Mouse (Mus musculus) lung, embryonic 15.5 days (tissue): ENCODE data around the gene Ablim1. TPM values are rescaled to one million over a fixed set of nuclear protein-coding genes. Genes with fewer than 3 reads are reported as not detected.
A peak's percentile ranks its signal among the peaks of the same experiment; 100 is the strongest.

ENCODE experiments used
- ATAC-seq: fragments of 200-750 bp; cut with Nextera tagmentation; 2 replicates; pipeline ENCODE4 v1.8.0; 2017; ENCODE audit warnings: moderate number of reproducible peaks, borderline replicate concordance; ENCODE audit not compliant: low FRiP score, low TSS enrichment; ENCODE audit errors: extremely low read depth
- H3K27ac ChIP-seq: fragments of 300-500 bp; sonication (generic); 2 replicates; pipeline ENCODE4 v1.5.1; 2015; ENCODE audit warnings: moderate library complexity, mild to moderate bottlenecking, inconsistent platforms
- H3K27me3 ChIP-seq: fragments of 300-500 bp; sonication (generic); 2 replicates; pipeline ENCODE4 v1.6.1; 2015; ENCODE audit warnings: inconsistent platforms
- H3K36me3 ChIP-seq: fragments of 300-500 bp; sonication (generic); 2 replicates; pipeline ENCODE4 v1.6.1; 2015; ENCODE audit warnings: inconsistent platforms
- H3K4me1 ChIP-seq: fragments of 300-500 bp; sonication (generic); 2 replicates; pipeline ENCODE4 v1.6.1; 2015; ENCODE audit warnings: inconsistent platforms
- H3K4me2 ChIP-seq: fragments of 300-500 bp; sonication (generic); 2 replicates; pipeline ENCODE4 v1.6.1; 2015; ENCODE audit warnings: inconsistent platforms, mild to moderate bottlenecking, moderate library complexity
- H3K4me3 ChIP-seq: fragments of 300-500 bp; sonication (generic); 2 replicates; pipeline ENCODE4 v1.5.1; 2015; ENCODE audit warnings: mild to moderate bottlenecking, inconsistent platforms
- H3K9ac ChIP-seq: fragments of 300-500 bp; sonication (generic); 2 replicates; pipeline ENCODE4 v1.6.1; 2015; ENCODE audit warnings: inconsistent platforms
- H3K9me3 ChIP-seq: fragments of 300-500 bp; sonication (generic); 2 replicates; pipeline ENCODE4 v1.6.1; 2016; ENCODE audit warnings: inconsistent platforms
- WGBS: fragments of 180-500 bp; shearing (Covaris S2); methylation state at CpG from one replicate; pipeline ENCODE4 v1.1.7; 2015; 5-methylcytosine and 5-hydroxymethylcytosine counted together
- polyA plus RNA-seq: library from polyadenylated mRNA; unstranded; fragments of >200 nt; fragmentation: Nextera tagmentation; extraction: Ambion mirVana; gene quantifications from 2 replicates; pipeline ENCODE4 v1.2.1, GENCODE M21; 2015

Gene Ablim1
- polyA plus RNA-seq, 1 experiment from 2014 or later, result 48.2 TPM

GRCm38 (mm10) chr19:57103360-57103958 is 211.3 kb downstream of the Ablim1 start:
- Histone ChIP-seq H3K27me3 (no peaks in the 10 kb centered on the region), H3K4me1 (peaks cover 52% of the 10 kb centered on the region), H3K4me2 (no peak overlapping the region), H3K27ac (peak overlapping the region; percentile 51), H3K9me3 (no peaks in the 10 kb centered on the region), H3K9ac (no peak overlapping the region), H3K4me3 (no peak overlapping the region), H3K36me3 (no peaks in the 10 kb centered on the region)
- ATAC-seq, result 0 out of 2 replicates have a peak, but pooled peaks have one; percentile 17
- WGBS, result 20% methylated on average over 4 of the region's 4 CpGs

GRCm38 (mm10) chr19:57101986-57102385 is 212.7 kb downstream of the Ablim1 start:
- Histone ChIP-seq H3K4me3 (no peak overlapping the region), H3K27ac (no peak overlapping the region), H3K4me2 (no peak overlapping the region), H3K9me3 (no peaks in the 10 kb centered on the region), H3K9ac (no peak overlapping the region), H3K4me1 (peaks cover 57% of the 10 kb centered on the region), H3K36me3 (no peaks in the 10 kb centered on the region), H3K27me3 (no peaks in the 10 kb centered on the region)
- no peak for ATAC-seq
- 71% methylated on average over 7 of the region's 7 CpGs for WGBS

GRCm38 (mm10) chr19:57100753-57101446 is 213.8 kb downstream of the Ablim1 start:
- H3K9me3 ChIP-seq, result no peaks in the 10 kb centered on the region
- WGBS, result 85% methylated on average over 11 of the region's 11 CpGs
- H3K36me3 ChIP-seq, result no peaks in the 10 kb centered on the region
- peaks cover 49% of the 10 kb centered on the region for H3K4me1 ChIP-seq
- no peak overlapping the region for H3K9ac ChIP-seq
- no peak for ATAC-seq
- H3K27ac ChIP-seq, result no peak overlapping the region
- no peak overlapping the region for H3K4me2 ChIP-seq
- H3K4me3 ChIP-seq, result no peak overlapping the region
- H3K27me3 ChIP-seq, result no peaks in the 10 kb centered on the region

- WGBS, result 83% methylated on average over 9 of the region's 9 CpGs
- no peak for ATAC-seq
- peak overlapping the region; percentile 84; the same call in 1 of the 2 replicates for H3K27ac ChIP-seq
These were observed 214.7 kb downstream of the Ablim1 start for GRCm38 (mm10) chr19:57099986-57100385.

GRCm38 (mm10) chr19:57099094-57099357 is 215.7 kb downstream of the Ablim1 start:
- no peak for ATAC-seq
- H3K4me2 ChIP-seq, result no peak overlapping the region
- WGBS, result 66% methylated on average over 4 of the region's 4 CpGs

More at GRCm38 (mm10) chr19:57099986-57100385, 214.7 kb downstream of the Ablim1 start:
- Histone ChIP-seq H3K36me3 (no peaks in the 10 kb centered on the region), H3K9me3 (no peaks in the 10 kb centered on the region), H3K4me2 (no peak overlapping the region), H3K4me1 (peaks cover 44% of the 10 kb centered on the region), H3K9ac (no peak overlapping the region), H3K4me3 (no peak overlapping the region), H3K27me3 (no peaks in the 10 kb centered on the region)

GRCm38 (mm10) chr19:57098241-57099093 is 216.3 kb downstream of the Ablim1 start:
- H3K4me3 ChIP-seq, result no peak overlapping the region
- no peaks in the 10 kb centered on the region for H3K9me3 ChIP-seq
- H3K36me3 ChIP-seq, result no peaks in the 10 kb centered on the region
- no peak overlapping the region for H3K9ac ChIP-seq
- H3K27me3 ChIP-seq, result no peaks in the 10 kb centered on the region
- H3K27ac ChIP-seq, result peak overlapping the region; percentile 84
- 23% methylated on average over 14 of the region's 14 CpGs for WGBS
- peak; percentile 74; the same call in 1 of the 2 replicates for ATAC-seq
- peaks cover 31% of the 10 kb centered on the region for H3K4me1 ChIP-seq
- no peak overlapping the region for H3K4me2 ChIP-seq

More at GRCm38 (mm10) chr19:57099094-57099357, 215.7 kb downstream of the Ablim1 start:
- H3K27ac ChIP-seq, result peak overlapping the region; percentile 84
- H3K36me3 ChIP-seq, result no peaks in the 10 kb centered on the region
- no peak overlapping the region for H3K9ac ChIP-seq
- peaks cover 36% of the 10 kb centered on the region for H3K4me1 ChIP-seq
- H3K9me3 ChIP-seq, result no peaks in the 10 kb centered on the region
- H3K4me3 ChIP-seq, result no peak overlapping the region
- no peaks in the 10 kb centered on the region for H3K27me3 ChIP-seq

- Histone ChIP-seq H3K27ac (no peak overlapping the region), H3K4me3 (no peak overlapping the region), H3K27me3 (no peaks in the 10 kb centered on the region), H3K4me2 (no peak overlapping the region), H3K9ac (no peak overlapping the region), H3K9me3 (no peaks in the 10 kb centered on the region), H3K4me1 (peaks cover 27% of the 10 kb centered on the region), H3K36me3 (no peaks in the 10 kb centered on the region)
- WGBS, result 80% methylated on average over 7 of the region's 7 CpGs
- ATAC-seq, result no peak
These were observed 219.4 kb downstream of the Ablim1 start for GRCm38 (mm10) chr19:57095340-57095739.

- H3K36me3 ChIP-seq, result no peaks in the 10 kb centered on the region
- no peaks in the 10 kb centered on the region for H3K9me3 ChIP-seq
- 76% methylated on average over 3 of the region's 3 CpGs for WGBS
- H3K9ac ChIP-seq, result no peak overlapping the region
- peaks cover 13% of the 10 kb centered on the region for H3K4me1 ChIP-seq
- H3K4me2 ChIP-seq, result no peak overlapping the region
- H3K27me3 ChIP-seq, result no peaks in the 10 kb centered on the region
- H3K4me3 ChIP-seq, result no peak overlapping the region
- no peak for ATAC-seq
- no peak overlapping the region for H3K27ac ChIP-seq
These were observed 221.1 kb downstream of the Ablim1 start for GRCm38 (mm10) chr19:57093698-57094004.

GRCm38 (mm10) chr19:57092958-57093697 is 221.6 kb downstream of the Ablim1 start:
- WGBS, result 87% methylated on average over 5 of the region's 5 CpGs

GRCm38 (mm10) chr19:57091278-57091677 is 223.4 kb downstream of the Ablim1 start:
- H3K4me3 ChIP-seq, result no peak overlapping the region
- no peak for ATAC-seq
- no peak overlapping the region for H3K9ac ChIP-seq
- WGBS, result 75% methylated on average over 7 of the region's 7 CpGs
- H3K36me3 ChIP-seq, result no peaks in the 10 kb centered on the region
- H3K4me1 ChIP-seq, result peaks cover 4% of the 10 kb centered on the region; the same call in 1 of the 2 replicates
- no peaks in the 10 kb centered on the region for H3K9me3 ChIP-seq
- H3K27me3 ChIP-seq, result no peaks in the 10 kb centered on the region
- no peak overlapping the region for H3K4me2 ChIP-seq
- H3K27ac ChIP-seq, result no peak overlapping the region

More at GRCm38 (mm10) chr19:57092958-57093697, 221.6 kb downstream of the Ablim1 start:
- no peak overlapping the region for H3K27ac ChIP-seq
- peaks cover 8% of the 10 kb centered on the region for H3K4me1 ChIP-seq
- no peak overlapping the region for H3K4me2 ChIP-seq
- no peak for ATAC-seq
- no peaks in the 10 kb centered on the region for H3K9me3 ChIP-seq
- H3K9ac ChIP-seq, result no peak overlapping the region
- H3K27me3 ChIP-seq, result no peaks in the 10 kb centered on the region
- H3K36me3 ChIP-seq, result no peaks in the 10 kb centered on the region
- H3K4me3 ChIP-seq, result no peak overlapping the region

GRCm38 (mm10) chr19:57088804-57089369 is 225.8 kb downstream of the Ablim1 start:
- ATAC-seq, result no peak
- WGBS, result 75% methylated on average over 2 of the region's 2 CpGs
- Histone ChIP-seq H3K9me3 (no peaks in the 10 kb centered on the region), H3K36me3 (no peaks in the 10 kb centered on the region), H3K27me3 (no peaks in the 10 kb centered on the region), H3K9ac (no peak overlapping the region), H3K4me2 (no peak overlapping the region), H3K4me1 (peaks cover 4% of the 10 kb centered on the region; the same call in 1 of the 2 replicates), H3K27ac (no peak overlapping the region), H3K4me3 (no peak overlapping the region)
